Mouse (Mus musculus) lung, postnatal 0 days (tissue): Measurements from ENCODE around the gene Aste1. TPM values are rescaled to one million over a fixed set of nuclear protein-coding genes. Genes with fewer than 3 reads are reported as not detected.
A peak's percentile ranks its signal among the peaks of the same experiment; 100 is the strongest.

ENCODE experiments used
- ATAC-seq: fragments of 200-750 bp; cut with Nextera tagmentation; 2 replicates; pipeline ENCODE4 v1.8.0; 2017; ENCODE audit warnings: moderate library complexity
- DNase-seq: peaks from one replicate; pipeline ENCODE4 v3.0.0-alpha.2; 2016; ENCODE audit warnings: low spot score
- H3K27ac ChIP-seq: fragments of 300-500 bp; sonication (generic); 2 replicates; pipeline ENCODE4 v1.5.1; 2014; ENCODE audit warnings: antibody characterized with exemption, mild to moderate bottlenecking, low read length, mixed read lengths
- H3K27me3 ChIP-seq: fragments of 300-500 bp; sonication (generic); replicated peaks from 2 replicates; pipeline ENCODE4 v1.6.1; 2014; ENCODE audit warnings: low read length, mixed read lengths; ENCODE audit not compliant: insufficient read depth
- H3K36me3 ChIP-seq: fragments of 300-500 bp; sonication (generic); 2 replicates; pipeline ENCODE4 v1.6.1; 2014; ENCODE audit warnings: low read length, mixed read lengths; ENCODE audit not compliant: insufficient read depth
- H3K4me1 ChIP-seq: fragments of 300-500 bp; sonication (generic); 2 replicates; pipeline ENCODE4 v1.6.1; 2014; ENCODE audit warnings: antibody characterized with exemption, low read depth, low read length, mixed read lengths; ENCODE audit not compliant: insufficient read depth
- H3K4me2 ChIP-seq: fragments of 300-500 bp; sonication (generic); replicated peaks from 2 replicates; pipeline ENCODE4 v1.6.1; 2014; ENCODE audit warnings: low read depth, mild to moderate bottlenecking, low read length, moderate library complexity, mixed read lengths
- H3K4me3 ChIP-seq: fragments of 300-500 bp; sonication (generic); 2 replicates; pipeline ENCODE4 v1.5.1; 2014; ENCODE audit warnings: low read depth, low read length
- H3K9ac ChIP-seq: fragments of 300-500 bp; sonication (generic); replicated peaks from 2 replicates; pipeline ENCODE4 v1.6.1; 2014; ENCODE audit warnings: low read depth, mild to moderate bottlenecking
- H3K9me3 ChIP-seq: fragments of 300-500 bp; sonication (generic); 2 replicates; pipeline ENCODE4 v1.6.1; 2016; ENCODE audit warnings: low read length, mixed read lengths
- CTCF ChIP-seq: IDR thresholded peaks from 2 replicates; pipeline ENCODE4 v1.5.1; 2016; ENCODE audit warnings: antibody characterized with exemption, mild to moderate bottlenecking
- EP300 ChIP-seq: IDR thresholded peaks from 2 replicates; pipeline ENCODE4 v1.6.1; 2016; ENCODE audit warnings: antibody characterized with exemption, mild to moderate bottlenecking, control low read depth
- WGBS: fragments of 180-500 bp; shearing (Covaris S2); extraction: QIAGEN DNeasy Blood & Tissue Kit; methylation state at CpG from one replicate; pipeline ENCODE4 v1.1.7; 2014; 5-methylcytosine and 5-hydroxymethylcytosine counted together
- polyA plus RNA-seq: library from polyadenylated mRNA; unstranded; fragments of >200 nt; fragmentation: Nextera tagmentation; extraction: Ambion mirVana; gene quantifications from 2 replicates; pipeline ENCODE4 v1.2.1, GENCODE M21; 2015

Aste1 gene
- polyA plus RNA-seq = 8.6 and 9.5 TPM in 2 replicates

DNA sequence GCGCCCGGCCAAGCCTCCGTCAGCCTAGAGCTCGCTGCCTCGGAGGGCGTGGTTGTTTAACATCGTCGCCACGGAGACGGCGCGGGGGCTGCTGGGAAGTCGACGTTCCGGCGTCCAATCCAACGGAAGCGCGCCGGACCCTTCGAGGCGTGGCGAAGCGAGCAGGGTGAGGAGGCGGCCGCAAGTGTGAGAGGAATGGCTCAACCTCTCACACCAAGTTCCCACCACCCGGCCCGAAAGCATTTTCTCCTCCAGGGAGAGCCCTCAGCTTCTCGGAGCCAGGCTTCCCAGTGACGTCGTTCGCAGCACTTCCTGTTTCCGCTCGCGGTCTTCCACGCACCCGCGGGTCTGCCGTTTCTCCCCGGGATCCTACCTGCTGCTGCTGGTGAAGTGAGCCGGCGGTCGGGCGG lies at the start of gene Aste1, which contains the start of gene Nek11:
Gene Aste1 (plus strand): TSS at position 175 of the 410 bp plus-strand sequence.
Gene Nek11 (minus strand): TSS at position 307 of the 410 bp plus-strand sequence.
- Histone ChIP-seq H3K4me2 (peak within 1 kb of the TSS; percentile 65), H3K27ac (peak within 1 kb of the TSS; percentile 87), H3K9ac (peak within 1 kb of the TSS; percentile 68), H3K36me3 (no peaks in the 10 kb centered on the region), H3K4me1 (peaks cover 3% of the 10 kb centered on the region; the same call in 1 of the 2 replicates), H3K4me3 (peak within 1 kb of the TSS; percentile 62), H3K27me3 (no peaks in the 10 kb centered on the region), H3K9me3 (no peaks in the 10 kb centered on the region)
- ATAC-seq (peak; percentile 99), DNase-seq (peak; percentile 97)
- peak; percentile 41 for TF ChIP-seq CTCF
- no peak for TF ChIP-seq EP300
- WGBS = under 1% methylated on average over 42 of the region's 44 CpGs

DNA sequence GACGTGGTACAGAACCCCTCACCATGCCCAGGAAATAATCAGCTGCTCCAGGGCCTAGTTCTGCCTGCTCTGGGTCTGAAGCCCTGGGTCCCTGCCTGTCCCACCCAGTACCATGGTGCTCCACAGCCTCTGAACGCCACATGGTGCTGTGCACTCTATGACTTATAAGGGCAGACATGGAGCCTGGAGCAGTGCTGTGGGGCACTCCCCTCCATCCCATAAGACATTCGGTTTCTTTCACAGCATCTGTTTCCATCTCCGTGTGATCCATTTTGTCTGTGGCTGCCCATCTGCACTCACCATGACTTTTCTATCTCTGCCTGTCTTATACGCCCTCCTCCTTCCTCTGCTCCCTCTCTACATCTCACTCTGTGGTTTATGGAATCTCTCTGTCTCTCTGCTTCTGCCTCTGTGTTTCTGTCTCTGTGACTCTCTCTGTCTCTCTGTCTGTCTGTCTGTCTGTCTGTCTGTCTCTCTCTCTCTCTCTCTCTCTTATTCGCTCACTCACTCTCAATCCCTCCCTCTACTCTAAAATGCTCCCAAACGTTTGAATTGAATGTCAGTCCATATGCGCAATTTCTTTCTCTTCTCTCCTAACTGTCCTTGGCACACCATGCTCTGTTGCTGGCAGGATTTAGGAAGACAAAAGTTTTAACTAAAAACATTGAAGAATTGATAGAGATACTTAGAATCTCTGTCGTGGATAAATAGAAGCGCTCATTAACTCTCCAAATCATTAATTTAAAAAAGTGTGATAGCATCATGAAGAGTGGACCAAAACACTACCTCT lies 46.8 kb upstream of the Aste1 start:
- Histone ChIP-seq H3K36me3 (no peaks in the 10 kb centered on the region), H3K4me2 (no peak overlapping the region), H3K27me3 (no peaks in the 10 kb centered on the region), H3K9ac (no peak overlapping the region), H3K27ac (no peak overlapping the region), H3K4me1 (no peaks in the 10 kb centered on the region), H3K4me3 (no peak overlapping the region), H3K9me3 (no peaks in the 10 kb centered on the region)
- WGBS = 69% methylated on average over 10 of the region's 10 CpGs
- DNase-seq = no peak
- no peak for ATAC-seq
- no peak for TF ChIP-seq CTCF
- no peak for TF ChIP-seq EP300

DNA sequence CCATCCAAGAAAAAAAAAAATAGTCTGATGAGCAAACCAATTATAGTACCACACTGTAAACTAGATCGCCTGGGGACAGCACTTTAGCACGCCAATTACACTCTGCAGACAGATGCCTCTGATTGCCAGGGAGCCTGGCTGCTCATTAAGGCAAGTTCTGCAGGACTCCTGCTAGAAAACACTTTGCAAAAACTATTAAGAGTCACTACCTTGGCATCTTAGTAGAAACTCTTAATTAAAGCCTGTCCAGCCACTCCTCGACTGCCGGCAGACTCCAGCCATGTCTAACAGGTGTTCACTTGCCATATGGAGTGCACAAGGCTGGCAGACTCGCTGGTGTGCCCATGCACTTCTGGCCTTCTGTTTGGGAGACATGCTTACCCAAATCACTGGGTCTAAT lies 46.2 kb upstream of the Aste1 start:
- DNase-seq (no peak), ATAC-seq (no peak)
- TF ChIP-seq EP300 = no peak
- TF ChIP-seq CTCF = no peak
- Histone ChIP-seq H3K27ac (no peak overlapping the region), H3K4me1 (no peaks in the 10 kb centered on the region), H3K9ac (no peak overlapping the region), H3K36me3 (no peaks in the 10 kb centered on the region), H3K27me3 (no peaks in the 10 kb centered on the region), H3K9me3 (no peaks in the 10 kb centered on the region), H3K4me2 (no peak overlapping the region), H3K4me3 (no peak overlapping the region)
- 75% methylated on average over 5 of the region's 5 CpGs for whole genome bisulfite sequencing

DNA sequence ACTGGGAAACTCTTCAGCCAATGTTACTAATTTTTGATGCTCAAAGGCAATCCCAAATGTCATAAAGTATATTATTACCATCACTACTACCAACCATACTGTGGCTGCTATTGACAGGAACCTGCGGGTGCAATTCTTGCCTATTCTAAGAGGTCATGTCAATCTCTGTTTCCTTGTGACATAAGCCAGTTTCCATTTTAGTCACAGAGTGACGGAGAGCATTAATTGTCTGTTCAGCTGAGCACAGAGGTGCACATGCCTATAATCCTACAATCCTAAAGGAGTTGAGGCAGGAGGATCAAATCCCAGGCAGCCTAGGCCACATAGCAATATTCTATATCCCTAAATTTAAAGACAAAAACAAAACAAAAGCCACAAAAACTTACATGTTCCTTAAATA lies 33.0 kb upstream of the Aste1 start:
- no peak overlapping the region for H3K27ac ChIP-seq
- no peak overlapping the region for H3K4me3 ChIP-seq
- H3K9me3 ChIP-seq = no peaks in the 10 kb centered on the region
- no peak for DNase-seq
- H3K9ac ChIP-seq = no peak overlapping the region
- no peaks in the 10 kb centered on the region for H3K4me1 ChIP-seq
- H3K36me3 ChIP-seq = no peaks in the 10 kb centered on the region
- no peak for TF ChIP-seq CTCF
- no peak for TF ChIP-seq EP300
- no peak overlapping the region for H3K4me2 ChIP-seq
- 80% methylated on average over 2 of the region's 2 CpGs for WGBS
- H3K27me3 ChIP-seq = no peaks in the 10 kb centered on the region
- no peak for ATAC-seq

DNA sequence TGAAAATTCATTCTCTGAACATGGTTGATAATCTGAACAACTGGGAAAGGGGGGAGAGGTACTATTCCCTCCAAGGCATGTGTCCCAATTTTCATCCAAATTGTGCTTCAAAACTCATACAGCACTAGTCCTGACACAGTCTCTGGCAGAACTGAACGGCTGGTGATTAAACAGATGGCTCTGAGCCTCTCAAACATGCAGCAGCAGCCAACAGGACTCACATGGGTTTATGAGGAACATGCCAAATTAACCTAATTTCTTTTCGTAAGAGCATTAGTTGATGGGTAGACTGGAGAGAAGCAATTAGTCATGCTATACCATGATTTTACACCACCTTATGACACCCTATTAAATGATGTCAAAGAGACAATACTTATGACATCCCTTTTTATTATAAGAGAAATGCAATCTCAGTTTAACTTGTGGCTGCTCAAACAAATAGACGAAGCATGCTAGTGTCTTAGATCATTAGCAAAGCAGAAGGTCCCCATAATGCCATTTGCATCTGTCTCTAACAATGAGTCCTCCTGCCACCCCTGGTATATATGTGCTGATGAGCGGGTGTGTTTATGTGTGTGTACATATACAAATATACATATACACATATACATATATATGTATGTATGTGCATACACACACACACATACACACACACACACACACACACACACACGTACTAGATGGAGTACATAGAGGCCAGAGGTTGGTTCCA lies 31.5 kb upstream of the Aste1 start:
- Histone ChIP-seq H3K27ac (no peak overlapping the region), H3K27me3 (no peaks in the 10 kb centered on the region), H3K9me3 (no peaks in the 10 kb centered on the region), H3K9ac (no peak overlapping the region), H3K36me3 (no peaks in the 10 kb centered on the region), H3K4me2 (no peak overlapping the region), H3K4me3 (no peak overlapping the region), H3K4me1 (no peaks in the 10 kb centered on the region)
- TF ChIP-seq CTCF (no peak), EP300 (no peak)
- no peak for DNase-seq
- no peak for ATAC-seq
- 81% methylated on average over 5 of the region's 5 CpGs for WGBS

DNA sequence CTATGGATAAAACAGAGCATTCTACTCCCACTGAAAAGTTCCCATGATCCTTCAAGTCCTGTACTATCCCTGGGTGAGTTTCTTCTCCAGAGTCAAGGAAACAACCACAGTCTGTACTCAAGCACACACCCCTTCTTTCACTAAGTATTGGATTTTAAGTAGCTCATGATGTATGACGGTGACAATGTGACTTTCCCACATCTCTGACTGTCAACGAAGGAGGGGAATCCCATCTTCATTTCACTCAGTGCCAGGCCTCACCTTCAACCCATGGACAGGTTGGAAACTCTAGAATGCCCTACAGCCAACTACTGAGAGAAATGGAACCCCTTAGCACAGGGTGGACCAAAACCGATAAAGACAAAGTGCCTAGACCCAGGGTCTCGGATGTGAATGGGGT lies 29.0 kb upstream of the Aste1 start:
- TF ChIP-seq EP300 = no peak
- no peak for TF ChIP-seq CTCF
- Histone ChIP-seq H3K27ac (no peak overlapping the region), H3K27me3 (no peaks in the 10 kb centered on the region), H3K4me2 (no peak overlapping the region), H3K9me3 (no peaks in the 10 kb centered on the region), H3K4me1 (no peaks in the 10 kb centered on the region), H3K9ac (no peak overlapping the region), H3K36me3 (no peaks in the 10 kb centered on the region), H3K4me3 (no peak overlapping the region)
- WGBS = 87% methylated on average over 4 of the region's 4 CpGs
- ATAC-seq (no peak), DNase-seq (no peak)
